ENCODE assay signal across 13 mouse cellular contexts in genomic region chr7:70971323-70972022, GRCm38 (mm10).
DNase-seq lines count a peak whose midpoint lies in the region; TF ChIP-seq lines count a peak whose summit lies in the region.
"Had no signal": no experiment of that assay in that cellular context is flagged by ENCODE, and none has a peak within 500 bp of the region (broad histone marks: within the 10 kb centered on the region; RNA-seq: fewer than 3 reads in every experiment).

No protein-coding gene starts in this region.

- no peak overlapping the region for H3K27ac ChIP-seq in kidney, adult 2 months (ENCODE audit: insufficient read depth, low read depth, low read length)
- H3K27ac ChIP-seq: heart, adult 2 months; stomach, postnatal 0 days had no signal

- WGBS in kidney, adult 2 months = 52% methylated on average over 6 of the region's 6 CpGs

- no peaks in the 10 kb centered on the region for H3K36me3 ChIP-seq in kidney, adult 2 months (ENCODE audit: control insufficient read depth, insufficient read depth, low read length)

- DNase-seq in kidney, adult 18-20 months = peak; percentile 20
- DNase-seq in kidney, adult 2 months = no peak
- peak; percentile 3 for DNase-seq in NIH3T3 (ENCODE audit: low read depth)
- DNase-seq in embryo, embryonic 9.5 days (ENCODE audit: extremely low spot score) = peak; percentile 72
- DNase-seq in kidney, postnatal 4 days = peak; percentile 6 to 17
- DNase-seq in left cerebral cortex, adult 18-20 months (ENCODE audit: low spot score in 2 of 2) = no peak
- no peak for DNase-seq in heart, postnatal 4 days
- no peak for DNase-seq in urinary bladder, postnatal 14 days (ENCODE audit: low spot score)
- DNase-seq: cerebellum, postnatal 36 days; heart, adult 2 months; heart, postnatal 36 days; thymus, postnatal 4 days had no signal

- H3K27me3 ChIP-seq in kidney, adult 2 months (replicated peaks; ENCODE audit: control insufficient read depth, insufficient read depth, low read length) = no peaks in the 10 kb centered on the region

- H3K4me1 ChIP-seq in kidney, adult 2 months (ENCODE audit: control insufficient read depth, insufficient read depth, low read length) = no peaks in the 10 kb centered on the region

- no peak for TF ChIP-seq POLR2A in kidney, adult 2 months (IDR thresholded peaks at IDR 0.05; ENCODE audit: low read depth, low read length)

- no peak for TF ChIP-seq CTCF in kidney, adult 2 months (conservative IDR thresholded peaks at IDR 0.05; ENCODE audit: insufficient read depth, insufficient read length, low read depth, low read length)

- no peak overlapping the region for H3K4me3 ChIP-seq in kidney, adult 2 months (ENCODE audit: insufficient read depth, low read depth, low read length)
- H3K4me3 ChIP-seq: heart, adult 2 months had no signal

Comparison
In these comparisons a context has a peak if more than half of its experiments do, and no peak if none do; other contexts are left out.
1. DNase-seq: peak in kidney, adult 18-20 months (single experiment), NIH3T3 (single experiment), embryo, embryonic 9.5 days (single experiment) and kidney, postnatal 4 days (2 of 2); none in kidney, adult 2 months (single experiment), left cerebral cortex, adult 18-20 months (0 of 2), heart, postnatal 4 days (single experiment) and urinary bladder, postnatal 14 days (single experiment).